Mouse (Mus musculus): ENCODE measurements around the gene Ralgapa1. TPM values are rescaled to one million over a fixed set of nuclear protein-coding genes. Genes with fewer than 3 reads are reported as not detected.

The Ralgapa1 gene
- 18.6 and 18.8 TPM in 2 replicates for polyA plus RNA-seq (2015; fragmentation: Nextera tagmentation; extraction: Ambion mirVana)

DNA sequence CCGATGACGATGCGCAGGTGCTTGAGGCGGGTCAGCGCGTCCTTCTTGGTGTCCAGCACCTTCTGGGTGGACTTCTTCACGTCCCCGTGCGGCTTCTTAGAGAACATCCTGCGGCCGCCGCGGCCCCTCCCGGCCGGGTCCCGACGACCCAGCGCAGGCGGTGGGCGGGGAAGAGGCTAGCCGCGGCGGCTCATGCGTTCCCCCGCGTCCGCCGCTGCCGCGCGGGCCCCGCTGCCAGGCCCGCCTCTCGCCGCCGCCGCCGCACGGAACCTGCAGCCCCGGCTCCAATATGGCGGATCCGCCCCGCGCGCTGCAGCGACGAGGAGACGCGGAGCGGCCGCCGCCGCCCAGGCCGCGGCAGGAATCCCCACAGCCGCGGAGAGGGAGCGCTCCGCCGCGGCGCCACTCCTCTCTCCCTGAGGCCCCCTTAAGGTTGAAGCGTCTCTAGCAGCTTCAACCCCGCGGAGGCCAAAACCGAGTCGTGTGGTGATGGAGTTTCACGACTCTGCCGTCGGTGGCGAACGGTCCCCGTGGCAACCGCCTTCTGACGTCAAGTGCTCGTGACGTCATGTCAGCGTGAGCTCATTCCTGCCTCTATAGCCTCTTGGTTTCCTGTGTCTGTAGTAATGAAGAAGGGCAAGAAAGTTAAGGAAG is at the start of gene Ralgapa1:
TSS of gene Ralgapa1 (minus strand) at position 507 of the 654 bp plus-strand sequence.
- Histone ChIP-seq H3K4me3 (peak within 1 kb of the TSS; percentile 93), H3K27me3 (no peaks in the 10 kb centered on the region), H3K9ac (peak within 1 kb of the TSS; percentile 86), H3K36me3 (no peaks in the 10 kb centered on the region), H3K9me3 (no peaks in the 10 kb centered on the region), H3K4me2 (peak within 1 kb of the TSS; percentile 63), H3K4me1 (peaks cover 3% of the 10 kb centered on the region; the same call in 1 of the 2 replicates), H3K27ac (peak within 1 kb of the TSS; percentile 92)
- peak; percentile 85 for ATAC-seq (ENCODE audit: insufficient number of reproducible peaks, insufficient read depth, low FRiP score, low TSS enrichment, low read depth)
- WGBS = under 1% methylated on average over 60 of the region's 78 CpGs

GRCm38 (mm10) chr12:55869622-55870322 is 48.8 kb upstream of the Ralgapa1 start:
- Histone ChIP-seq H3K9me3 (peaks cover 13% of the 10 kb centered on the region), H3K4me1 (no peaks in the 10 kb centered on the region), H3K27me3 (no peaks in the 10 kb centered on the region), H3K36me3 (peaks cover 64% of the 10 kb centered on the region), H3K27ac (no peak overlapping the region), H3K4me3 (no peak overlapping the region), H3K4me2 (no peak overlapping the region), H3K9ac (no peak overlapping the region)
- WGBS = 91% methylated on average over 5 of the region's 5 CpGs
- ATAC-seq (ENCODE audit: insufficient number of reproducible peaks, insufficient read depth, low FRiP score, low TSS enrichment, low read depth) = no peak

GRCm38 (mm10) chr12:55867738-55868137 is 46.8 kb upstream of the Ralgapa1 start:
- H3K27ac ChIP-seq = no peak overlapping the region
- no peaks in the 10 kb centered on the region for H3K27me3 ChIP-seq
- H3K36me3 ChIP-seq = peaks cover 77% of the 10 kb centered on the region
- no peaks in the 10 kb centered on the region for H3K4me1 ChIP-seq
- H3K4me3 ChIP-seq = no peak overlapping the region
- no peak overlapping the region for H3K9ac ChIP-seq
- ATAC-seq (ENCODE audit: insufficient number of reproducible peaks, insufficient read depth, low FRiP score, low TSS enrichment, low read depth) = no peak
- H3K9me3 ChIP-seq = peaks cover 13% of the 10 kb centered on the region
- H3K4me2 ChIP-seq = no peak overlapping the region
- WGBS = 92% methylated on average over 4 of the region's 4 CpGs

DNA sequence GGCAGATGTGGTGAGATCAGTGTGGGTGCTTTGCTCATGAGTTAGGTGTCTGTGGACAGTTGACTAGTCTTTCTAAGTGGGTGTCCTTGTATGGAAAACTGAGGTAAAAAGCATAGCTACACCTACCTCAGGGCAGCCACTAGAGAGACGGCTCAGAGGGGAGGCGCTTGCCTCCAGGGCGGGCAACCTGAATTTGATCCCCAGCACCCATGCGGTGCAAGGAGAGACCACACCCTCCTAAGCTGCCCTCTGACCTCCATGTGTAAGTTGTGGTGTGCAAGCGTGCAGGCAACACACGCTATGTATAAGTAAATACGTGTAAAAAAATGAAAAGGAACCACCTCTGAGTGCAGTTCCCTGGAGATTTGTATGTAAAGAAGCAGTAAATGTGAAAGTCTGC is 39.7 kb upstream of the Ralgapa1 start:
- Histone ChIP-seq H3K4me1 (no peaks in the 10 kb centered on the region), H3K27me3 (no peaks in the 10 kb centered on the region), H3K27ac (no peak overlapping the region), H3K4me2 (no peak overlapping the region), H3K9me3 (peaks cover 11% of the 10 kb centered on the region), H3K36me3 (peaks cover 74% of the 10 kb centered on the region), H3K9ac (no peak overlapping the region), H3K4me3 (no peak overlapping the region)
- no peak for ATAC-seq (ENCODE audit: insufficient number of reproducible peaks, insufficient read depth, low FRiP score, low TSS enrichment, low read depth)
- 88% methylated on average over 7 of the region's 7 CpGs for WGBS

DNA sequence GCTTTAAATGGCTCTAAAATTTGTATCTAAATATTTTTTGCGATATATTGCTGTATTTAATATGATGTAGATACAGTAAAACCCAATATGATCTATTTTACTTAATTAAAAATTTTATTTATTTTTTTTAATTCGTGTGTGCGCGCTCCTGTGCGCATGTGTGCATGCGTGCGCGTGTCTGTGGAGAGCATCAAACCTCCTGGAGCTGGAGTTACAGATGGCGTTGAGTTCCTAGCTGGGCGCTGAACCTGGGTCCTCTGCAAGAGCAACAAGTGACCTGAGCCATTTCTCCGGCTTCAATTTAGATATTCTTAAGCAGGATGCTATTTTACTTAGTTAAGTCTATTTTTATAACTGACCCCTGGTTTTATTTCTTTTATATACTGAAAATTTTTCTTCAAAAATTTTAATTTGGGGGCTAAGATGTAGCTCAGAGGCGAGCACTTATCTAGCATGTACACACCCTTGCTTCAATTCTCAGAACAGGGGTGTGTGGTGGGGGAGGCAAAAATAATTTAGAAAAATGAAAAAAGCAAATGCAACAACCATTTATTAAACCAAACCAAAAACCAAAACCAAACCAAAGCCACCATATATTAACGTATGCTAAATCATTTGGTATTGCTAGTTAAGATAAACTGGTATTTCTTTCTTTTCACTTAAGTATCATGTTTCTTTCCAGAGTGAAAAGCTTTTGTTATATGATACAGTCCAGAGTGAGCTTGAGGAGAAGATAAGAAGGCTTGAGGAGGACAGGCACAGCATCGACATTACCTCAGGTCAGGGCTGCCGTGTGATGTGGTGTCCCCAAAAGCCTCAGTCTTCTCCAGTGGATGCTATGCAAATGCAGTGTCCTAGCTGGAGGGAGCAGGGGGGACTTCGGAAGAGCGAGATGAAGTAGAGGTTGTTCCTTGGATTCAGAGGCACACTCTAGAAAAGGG is 38.7 kb upstream of the Ralgapa1 start:
- no peak overlapping the region for H3K4me2 ChIP-seq
- WGBS = 91% methylated on average over 17 of the region's 17 CpGs
- H3K4me3 ChIP-seq = no peak overlapping the region
- H3K36me3 ChIP-seq = peaks cover 74% of the 10 kb centered on the region
- no peaks in the 10 kb centered on the region for H3K4me1 ChIP-seq
- peaks cover 14% of the 10 kb centered on the region for H3K9me3 ChIP-seq
- no peaks in the 10 kb centered on the region for H3K27me3 ChIP-seq
- no peak for ATAC-seq (ENCODE audit: insufficient number of reproducible peaks, insufficient read depth, low FRiP score, low TSS enrichment, low read depth)
- H3K27ac ChIP-seq = no peak overlapping the region
- no peak overlapping the region for H3K9ac ChIP-seq

- Histone ChIP-seq H3K9ac (no peak overlapping the region), H3K36me3 (peaks cover 70% of the 10 kb centered on the region), H3K9me3 (0 out of 2 replicates have a peak, but pooled peaks cover 4% of the 10 kb centered on the region), H3K27me3 (no peaks in the 10 kb centered on the region), H3K27ac (no peak overlapping the region), H3K4me1 (no peaks in the 10 kb centered on the region), H3K4me2 (no peak overlapping the region), H3K4me3 (no peak overlapping the region)
- ATAC-seq (ENCODE audit: insufficient number of reproducible peaks, insufficient read depth, low FRiP score, low TSS enrichment, low read depth) = no peak
Measured at GRCm38 (mm10) chr12:55850650-55851049, 29.7 kb upstream of the Ralgapa1 start.

GRCm38 (mm10) chr12:55847851-55848250 is 26.9 kb upstream of the Ralgapa1 start:
- Histone ChIP-seq H3K4me1 (no peaks in the 10 kb centered on the region), H3K9ac (no peak overlapping the region), H3K4me2 (no peak overlapping the region), H3K36me3 (peaks cover 60% of the 10 kb centered on the region), H3K4me3 (no peak overlapping the region), H3K9me3 (no peaks in the 10 kb centered on the region), H3K27ac (no peak overlapping the region), H3K27me3 (no peaks in the 10 kb centered on the region)
- WGBS = 95% methylated on average over 4 of the region's 4 CpGs
- no peak for ATAC-seq (ENCODE audit: insufficient number of reproducible peaks, insufficient read depth, low FRiP score, low TSS enrichment, low read depth)

DNA sequence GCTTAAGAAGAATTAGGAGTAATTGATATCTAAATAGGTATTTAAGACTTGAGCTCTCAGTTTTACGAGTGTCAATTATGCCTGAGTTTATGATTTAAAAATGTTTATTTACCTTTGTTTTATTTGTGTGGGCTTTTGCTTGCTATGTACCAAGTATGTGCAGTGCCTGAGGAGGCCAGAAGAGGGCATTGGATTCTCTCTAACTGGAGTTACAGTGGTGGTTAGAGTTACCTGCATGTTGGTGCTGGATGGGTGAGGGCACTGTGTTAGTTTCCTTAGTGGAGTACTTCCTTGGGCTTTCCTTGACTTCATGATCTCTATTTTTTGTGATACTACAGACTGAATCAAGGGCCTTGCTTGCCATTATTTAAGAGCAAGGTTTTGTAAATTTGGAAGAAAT is 25.8 kb upstream of the Ralgapa1 start:
- Histone ChIP-seq H3K36me3 (peaks cover 59% of the 10 kb centered on the region), H3K9me3 (no peaks in the 10 kb centered on the region), H3K27ac (no peak overlapping the region)

DNA sequence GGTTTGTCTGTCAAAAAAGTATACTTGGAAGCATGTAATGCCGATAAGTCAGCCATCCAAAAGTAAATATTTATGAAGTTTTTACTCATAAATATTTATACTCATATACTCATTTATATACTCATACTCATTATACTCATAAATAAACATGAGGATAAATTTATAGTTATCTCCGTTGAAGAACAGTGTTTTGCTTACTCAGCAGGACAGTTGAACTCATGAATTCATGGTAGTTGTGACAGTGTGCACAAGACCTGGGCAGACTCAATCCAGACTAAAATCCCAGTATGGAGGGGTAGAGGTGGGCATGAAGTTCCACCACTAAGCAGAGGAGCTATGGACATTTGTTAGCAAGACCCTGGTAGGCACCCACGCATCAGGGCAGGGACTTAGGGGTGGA is 16.5 kb upstream of the Ralgapa1 start:
- Histone ChIP-seq H3K9me3 (no peaks in the 10 kb centered on the region), H3K9ac (no peak overlapping the region), H3K27ac (no peak overlapping the region), H3K4me1 (peaks cover 4% of the 10 kb centered on the region; the same call in 1 of the 2 replicates), H3K36me3 (peaks cover 14% of the 10 kb centered on the region), H3K27me3 (no peaks in the 10 kb centered on the region), H3K4me2 (peak overlapping the region; percentile 73), H3K4me3 (peak overlapping the region; percentile 5; the same call in 1 of the 2 replicates)
- WGBS = 82% methylated on average over 3 of the region's 3 CpGs
- no peak for ATAC-seq (ENCODE audit: insufficient number of reproducible peaks, insufficient read depth, low FRiP score, low TSS enrichment, low read depth)

More for the DNA sequence above, 25.8 kb upstream of the Ralgapa1 start:
- WGBS = 71% methylated on average over 1 of the region's 1 CpGs
- no peak for ATAC-seq (ENCODE audit: insufficient number of reproducible peaks, insufficient read depth, low FRiP score, low TSS enrichment, low read depth)
- Histone ChIP-seq H3K27me3 (no peaks in the 10 kb centered on the region), H3K4me3 (no peak overlapping the region), H3K4me1 (no peaks in the 10 kb centered on the region), H3K4me2 (no peak overlapping the region), H3K9ac (no peak overlapping the region)

- Histone ChIP-seq H3K4me2 (peak within 1 kb of the TSS; percentile 73), H3K9me3 (no peaks in the 10 kb centered on the region), H3K36me3 (peaks cover 4% of the 10 kb centered on the region; the same call in 1 of the 2 replicates), H3K4me1 (peaks cover 4% of the 10 kb centered on the region; the same call in 1 of the 2 replicates), H3K27ac (peak within 1 kb of the TSS; percentile 96), H3K4me3 (peak within 1 kb of the TSS; percentile 82), H3K27me3 (no peaks in the 10 kb centered on the region), H3K9ac (peak within 1 kb of the TSS; percentile 89)
- ATAC-seq (ENCODE audit: insufficient number of reproducible peaks, insufficient read depth, low FRiP score, low TSS enrichment, low read depth) = peak; percentile 99
- WGBS = under 1% methylated on average over 77 of the region's 77 CpGs
Measured at GRCm38 (mm10) chr12:55836199-55836951, 15.4 kb upstream of the Ralgapa1 start, which contains the start of gene Brms1l. Gene Brms1l, plus strand, starts transcription at chr12:55836324.
